Mouse (Mus musculus) neural tube, embryonic 11.5 days (tissue): ENCODE data around the gene Crnkl1. TPM values are rescaled to one million over a fixed set of nuclear protein-coding genes. Genes with fewer than 3 reads are reported as not detected.

Source experiments
- ATAC-seq: fragments of 200-750 bp; cut with Nextera tagmentation; 2 replicates; pipeline ENCODE4 v1.8.0; 2017; ENCODE audit warnings: moderate number of reproducible peaks, mild to moderate bottlenecking, moderate TSS enrichment, moderate library complexity; ENCODE audit not compliant: insufficient read depth, low FRiP score, low TSS enrichment
- DNase-seq: peaks from one replicate; pipeline ENCODE4 v3.0.0-alpha.2; 2015; ENCODE audit warnings: low spot score
- H3K27ac ChIP-seq: fragments of 300-500 bp; sonication (generic); 2 replicates; pipeline ENCODE4 v1.5.1; 2014; ENCODE audit warnings: low read depth, mild to moderate bottlenecking, low read length
- H3K27me3 ChIP-seq: fragments of 300-500 bp; sonication (generic); 2 replicates; pipeline ENCODE4 v1.6.1; 2014; ENCODE audit warnings: mild to moderate bottlenecking, low read length, mixed read lengths; ENCODE audit not compliant: control insufficient read depth, insufficient read depth
- H3K36me3 ChIP-seq: fragments of 300-500 bp; sonication (generic); 2 replicates; pipeline ENCODE4 v1.6.1; 2014; ENCODE audit warnings: mild to moderate bottlenecking, low read length, moderate library complexity, mixed read lengths; ENCODE audit not compliant: control insufficient read depth, insufficient read depth
- H3K4me1 ChIP-seq: fragments of 300-500 bp; sonication (generic); 2 replicates; pipeline ENCODE4 v1.6.1; 2014; ENCODE audit warnings: low read length, mixed read lengths; ENCODE audit not compliant: control insufficient read depth, insufficient read depth
- H3K4me2 ChIP-seq: fragments of 300-500 bp; sonication (generic); 2 replicates; pipeline ENCODE4 v1.6.1; 2014; ENCODE audit warnings: low read depth, mild to moderate bottlenecking, moderate library complexity
- H3K4me3 ChIP-seq: fragments of 300-500 bp; sonication (generic); 2 replicates; pipeline ENCODE4 v1.5.1; 2014; ENCODE audit warnings: low read depth, low read length
- H3K9ac ChIP-seq: fragments of 300-500 bp; sonication (generic); 2 replicates; pipeline ENCODE4 v1.6.1; 2014; ENCODE audit warnings: mild to moderate bottlenecking, low read length
- H3K9me3 ChIP-seq: fragments of 300-500 bp; sonication (generic); 2 replicates; pipeline ENCODE4 v1.6.1; 2016; ENCODE audit warnings: low read length; ENCODE audit not compliant: control insufficient read depth
- WGBS: fragments of 180-500 bp; shearing (Covaris S2); extraction: QIAGEN DNeasy Blood & Tissue Kit; methylation state at CpG from one replicate; pipeline ENCODE4 v1.1.7; 2014; 5-methylcytosine and 5-hydroxymethylcytosine counted together
- polyA plus RNA-seq: library from polyadenylated mRNA; unstranded; fragments of >200 nt; fragmentation: Nextera tagmentation; extraction: Ambion mirVana; gene quantifications from 2 replicates; pipeline ENCODE4 v1.2.1, GENCODE M21; 2014

The Crnkl1 gene
- polyA plus RNA-seq, 1 experiment from 2014 or later = 46.5 TPM

DNA sequence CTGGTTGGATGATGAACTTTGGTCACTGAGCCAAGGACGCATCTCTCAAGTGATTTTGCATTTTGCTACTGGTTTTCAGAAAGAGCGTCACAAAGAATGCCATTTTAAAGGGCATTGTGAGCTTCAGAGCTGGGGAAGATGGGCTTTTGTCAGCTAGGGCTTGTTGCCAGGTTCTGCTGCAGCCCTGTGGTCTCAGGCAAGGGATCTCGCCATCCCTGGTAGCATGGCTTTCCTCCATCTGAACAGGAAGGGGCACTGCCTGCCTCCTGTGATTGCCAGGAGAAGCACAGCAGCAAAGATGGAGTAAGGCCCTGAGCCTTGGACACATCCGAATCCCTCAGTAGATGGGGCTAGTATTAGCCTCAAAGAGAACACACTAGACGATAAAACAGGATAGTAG is 27.0 kb upstream of the Crnkl1 start:
- H3K4me3 ChIP-seq = no peak overlapping the region
- no peak for DNase-seq
- H3K36me3 ChIP-seq = no peaks in the 10 kb centered on the region
- no peak overlapping the region for H3K9ac ChIP-seq
- H3K27me3 ChIP-seq = no peaks in the 10 kb centered on the region
- no peaks in the 10 kb centered on the region for H3K4me1 ChIP-seq
- no peaks in the 10 kb centered on the region for H3K9me3 ChIP-seq
- no peak overlapping the region for H3K4me2 ChIP-seq
- WGBS = 91% methylated on average over 5 of the region's 5 CpGs
- no peak overlapping the region for H3K27ac ChIP-seq
- ATAC-seq = no peak

DNA sequence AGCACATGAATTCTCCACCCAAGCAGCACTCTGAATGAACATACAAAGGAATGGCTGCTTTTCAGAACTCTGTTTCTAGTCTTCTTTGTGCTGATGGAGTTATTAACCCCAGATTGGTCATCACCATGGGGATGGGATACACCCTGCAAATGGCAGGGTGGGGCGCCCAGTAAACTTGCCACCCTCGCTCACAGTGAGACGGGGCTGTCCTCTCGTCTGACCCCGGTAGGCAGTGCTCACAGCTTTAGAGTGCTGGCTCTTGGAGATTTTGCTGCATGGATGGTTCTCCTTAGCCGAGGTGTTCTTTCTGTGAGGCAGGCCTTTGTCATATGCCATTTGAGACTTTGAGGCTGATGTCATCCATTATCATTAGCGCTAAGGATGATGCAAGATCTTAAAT is 23.7 kb upstream of the Crnkl1 start:
- peak; percentile 89 for ATAC-seq

GRCm38 (mm10) chr2:145958097-145958496 is 23.3 kb upstream of the Crnkl1 start:
- H3K36me3 ChIP-seq = no peaks in the 10 kb centered on the region
- no peaks in the 10 kb centered on the region for H3K9me3 ChIP-seq
- peak; percentile 47 for DNase-seq
- no peak overlapping the region for H3K27ac ChIP-seq
- H3K27me3 ChIP-seq = no peaks in the 10 kb centered on the region
- peak; percentile 62 for ATAC-seq
- H3K4me1 ChIP-seq = no peaks in the 10 kb centered on the region
- H3K9ac ChIP-seq = no peak overlapping the region
- H3K4me3 ChIP-seq = no peak overlapping the region
- WGBS = 56% methylated on average over 6 of the region's 6 CpGs
- H3K4me2 ChIP-seq = no peak overlapping the region

More for the DNA sequence above, 23.7 kb upstream of the Crnkl1 start:
- Histone ChIP-seq H3K36me3 (no peaks in the 10 kb centered on the region), H3K9ac (no peak overlapping the region), H3K9me3 (no peaks in the 10 kb centered on the region), H3K4me2 (no peak overlapping the region), H3K27ac (no peak overlapping the region), H3K4me3 (no peak overlapping the region), H3K27me3 (no peaks in the 10 kb centered on the region), H3K4me1 (no peaks in the 10 kb centered on the region)
- peak; percentile 62 for DNase-seq
- WGBS = 41% methylated on average over 7 of the region's 7 CpGs

- H3K9ac ChIP-seq = no peak overlapping the region
- 17% methylated on average over 4 of the region's 4 CpGs for WGBS
- DNase-seq (no peak), ATAC-seq (no peak)
- H3K36me3 ChIP-seq = no peaks in the 10 kb centered on the region
- H3K27ac ChIP-seq = no peak overlapping the region
- no peak overlapping the region for H3K4me3 ChIP-seq
- no peaks in the 10 kb centered on the region for H3K4me1 ChIP-seq
- no peaks in the 10 kb centered on the region for H3K9me3 ChIP-seq
- H3K27me3 ChIP-seq = no peaks in the 10 kb centered on the region
- H3K4me2 ChIP-seq = no peak overlapping the region
Measured at GRCm38 (mm10) chr2:145957450-145957849, 22.6 kb upstream of the Crnkl1 start.

DNA sequence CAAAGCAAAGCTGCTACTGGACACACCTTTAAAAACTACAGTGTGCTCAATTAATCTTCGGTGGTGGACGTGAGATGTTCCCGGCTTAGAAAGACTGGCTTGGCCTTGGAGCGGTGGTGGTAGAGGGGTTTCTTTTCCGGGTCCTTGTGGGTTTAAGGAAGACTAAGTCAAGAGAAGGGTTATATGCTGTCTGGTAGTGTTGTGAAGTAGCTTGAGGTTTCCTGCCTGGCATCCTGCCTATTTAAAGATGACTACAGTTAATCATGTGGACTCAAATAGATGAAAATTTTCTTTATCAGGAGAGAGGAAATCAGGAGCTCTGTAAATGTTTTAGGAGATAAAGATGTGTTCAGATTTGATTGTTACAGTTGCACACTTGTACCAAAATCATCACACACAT is 21.5 kb upstream of the Crnkl1 start:
- DNase-seq = no peak
- Histone ChIP-seq H3K4me1 (no peaks in the 10 kb centered on the region), H3K4me3 (no peak overlapping the region), H3K36me3 (no peaks in the 10 kb centered on the region), H3K4me2 (no peak overlapping the region), H3K27me3 (no peaks in the 10 kb centered on the region), H3K27ac (no peak overlapping the region), H3K9me3 (no peaks in the 10 kb centered on the region), H3K9ac (no peak overlapping the region)
- 60% methylated on average over 5 of the region's 5 CpGs for WGBS
- ATAC-seq = no peak

GRCm38 (mm10) chr2:145955844-145956243 is 21.0 kb upstream of the Crnkl1 start:
- 51% methylated on average over 10 of the region's 10 CpGs for WGBS
- H3K9me3 ChIP-seq = no peaks in the 10 kb centered on the region
- H3K4me3 ChIP-seq = no peak overlapping the region
- H3K27ac ChIP-seq = no peak overlapping the region
- H3K4me1 ChIP-seq = no peaks in the 10 kb centered on the region
- DNase-seq (no peak), ATAC-seq (no peak)
- H3K27me3 ChIP-seq = no peaks in the 10 kb centered on the region
- no peaks in the 10 kb centered on the region for H3K36me3 ChIP-seq
- H3K9ac ChIP-seq = no peak overlapping the region
- no peak overlapping the region for H3K4me2 ChIP-seq

DNA sequence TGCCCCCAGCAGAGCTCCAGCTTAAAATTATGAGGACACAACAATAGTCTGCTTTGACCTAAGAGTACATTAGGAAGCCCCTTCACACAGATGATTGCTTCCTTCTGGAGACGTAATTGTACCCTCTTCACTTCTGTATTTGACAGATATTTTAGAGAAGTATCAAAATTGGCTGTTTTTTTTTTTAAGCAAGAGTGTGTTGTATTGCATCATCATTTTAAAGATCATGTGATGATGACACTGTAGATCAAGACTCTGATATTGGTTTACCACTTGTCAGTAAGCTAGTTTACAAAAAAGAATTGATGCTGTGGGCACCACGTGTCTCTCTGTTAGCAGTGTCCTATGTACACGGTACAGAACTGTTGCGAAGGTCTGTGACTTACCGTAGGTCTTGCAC is 17.9 kb upstream of the Crnkl1 start:
- Histone ChIP-seq H3K4me1 (peaks cover 11% of the 10 kb centered on the region; the same call in 1 of the 2 replicates), H3K27me3 (no peaks in the 10 kb centered on the region), H3K4me3 (no peak overlapping the region), H3K27ac (no peak overlapping the region), H3K4me2 (no peak overlapping the region), H3K9me3 (no peaks in the 10 kb centered on the region), H3K9ac (no peak overlapping the region), H3K36me3 (no peaks in the 10 kb centered on the region)
- DNase-seq (no peak), ATAC-seq (no peak)
- 72% methylated on average over 5 of the region's 5 CpGs for WGBS

- Histone ChIP-seq H3K4me1 (peaks cover 11% of the 10 kb centered on the region; the same call in 1 of the 2 replicates), H3K27me3 (no peaks in the 10 kb centered on the region), H3K9me3 (no peaks in the 10 kb centered on the region), H3K4me2 (no peak overlapping the region), H3K4me3 (no peak overlapping the region), H3K36me3 (no peaks in the 10 kb centered on the region), H3K27ac (no peak overlapping the region), H3K9ac (no peak overlapping the region)
- peak; percentile 24 for DNase-seq
- peak; percentile 20; the same call in 1 of the 2 replicates for ATAC-seq
- WGBS = 19% methylated on average over 10 of the region's 10 CpGs
Measured at GRCm38 (mm10) chr2:145950239-145950638, 15.4 kb upstream of the Crnkl1 start.

GRCm38 (mm10) chr2:145949475-145950068 is 14.8 kb upstream of the Crnkl1 start:
- WGBS = 37% methylated on average over 11 of the region's 11 CpGs
- H3K36me3 ChIP-seq = no peaks in the 10 kb centered on the region
- peak; percentile 75; the same call in 1 of the 2 replicates for ATAC-seq
- peaks cover 11% of the 10 kb centered on the region; the same call in 1 of the 2 replicates for H3K4me1 ChIP-seq
- no peak overlapping the region for H3K9ac ChIP-seq
- H3K4me2 ChIP-seq = no peak overlapping the region
- peak; percentile 39 for DNase-seq
- H3K27me3 ChIP-seq = no peaks in the 10 kb centered on the region
- no peaks in the 10 kb centered on the region for H3K9me3 ChIP-seq
- H3K27ac ChIP-seq = 0 out of 2 replicates have a peak overlapping the region, but pooled peaks have one; percentile 60
- no peak overlapping the region for H3K4me3 ChIP-seq
